Mouse (Mus musculus): ENCODE measurements around the gene Tmem37. TPM values are rescaled to one million over a fixed set of nuclear protein-coding genes. Genes with fewer than 3 reads are reported as not detected.

The Tmem37 gene
- polyA plus RNA-seq, 2 experiments: 6.2 to 9.7 TPM

DNA sequence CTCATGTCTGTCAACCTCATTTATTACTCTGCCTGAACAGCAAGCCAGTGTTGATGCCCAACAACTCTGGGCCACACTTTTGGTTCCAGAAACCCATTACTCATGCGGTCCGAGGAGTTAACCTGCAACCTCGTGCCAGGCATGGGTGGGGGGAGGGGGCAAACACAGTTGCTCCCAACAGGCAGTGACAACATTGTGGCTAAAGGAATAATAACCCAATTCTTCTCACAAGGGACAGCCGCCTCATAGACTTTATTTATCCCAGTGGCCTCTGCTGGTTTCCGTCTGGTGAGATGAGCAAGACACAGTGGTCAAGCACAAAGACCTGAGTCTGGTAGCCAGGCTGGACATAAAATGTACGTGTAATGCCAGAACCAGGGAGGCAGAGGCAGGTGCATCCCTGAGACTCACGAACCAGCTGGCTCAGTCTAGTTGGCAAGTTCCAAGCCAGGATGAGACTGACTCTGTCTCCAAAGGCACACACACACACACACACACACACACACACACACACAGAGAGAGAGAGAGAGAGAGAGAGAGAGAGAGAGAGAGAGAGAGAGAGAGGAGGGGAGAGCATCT, 38.3 kb downstream of the Tmem37 start:
- H3K27ac ChIP-seq (replicated peaks; ENCODE audit: low read depth, low read length): no peak overlapping the region
- TF ChIP-seq POLR2A (IDR thresholded peaks at IDR 0.05; ENCODE audit: borderline replicate concordance, extremely low read depth, insufficient read depth, insufficient read length): no peak
- no peaks in the 10 kb centered on the region for H3K4me1 ChIP-seq (ENCODE audit: control insufficient read depth, insufficient read depth, low read length)
- H3K9ac ChIP-seq (ENCODE audit: low read depth, low read length, severe bottlenecking): no peak overlapping the region
- H3K9me3 ChIP-seq (ENCODE audit: control insufficient read depth, low read length): no peaks in the 10 kb centered on the region
- H3K36me3 ChIP-seq (ENCODE audit: control insufficient read depth, insufficient read depth, low read length): no peaks in the 10 kb centered on the region
- H3K4me2 ChIP-seq (replicated peaks; ENCODE audit: low read depth, low read length, severe bottlenecking): no peak overlapping the region
- no peak overlapping the region for H3K4me3 ChIP-seq (replicated peaks; ENCODE audit: low read length)
- 72% methylated on average over 7 of the region's 7 CpGs for WGBS
- no peaks in the 10 kb centered on the region for H3K27me3 ChIP-seq (ENCODE audit: control insufficient read depth, insufficient read depth, low read length)
- no peak for DNase-seq (ENCODE audit: low spot score)
- ATAC-seq (ENCODE audit: low FRiP score, low read depth): no peak

DNA sequence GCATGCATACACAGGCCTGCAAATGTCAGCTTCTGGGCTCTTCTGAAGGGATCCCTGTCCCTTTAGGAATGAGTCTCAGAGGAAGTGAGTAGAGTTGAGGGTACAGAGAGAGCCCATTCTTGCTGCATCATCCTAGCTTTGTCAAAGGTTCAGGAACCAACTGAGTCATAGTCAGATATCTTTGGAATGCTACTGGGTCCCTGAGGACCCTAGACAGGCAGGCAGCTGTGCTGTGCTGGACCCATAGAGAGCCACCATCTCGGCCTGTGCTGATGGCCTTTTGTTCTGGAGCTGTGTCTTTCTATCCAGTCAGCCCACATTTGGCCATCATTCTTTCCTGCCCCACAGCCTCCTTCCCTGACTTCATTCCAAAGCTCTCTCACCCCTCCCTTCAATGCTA, 39.1 kb downstream of the Tmem37 start:
- 67% methylated on average over 1 of the region's 1 CpGs for WGBS
- DNase-seq (ENCODE audit: low spot score): no peak
- TF ChIP-seq POLR2A (IDR thresholded peaks at IDR 0.05; ENCODE audit: borderline replicate concordance, extremely low read depth, insufficient read depth, insufficient read length): no peak

DNA sequence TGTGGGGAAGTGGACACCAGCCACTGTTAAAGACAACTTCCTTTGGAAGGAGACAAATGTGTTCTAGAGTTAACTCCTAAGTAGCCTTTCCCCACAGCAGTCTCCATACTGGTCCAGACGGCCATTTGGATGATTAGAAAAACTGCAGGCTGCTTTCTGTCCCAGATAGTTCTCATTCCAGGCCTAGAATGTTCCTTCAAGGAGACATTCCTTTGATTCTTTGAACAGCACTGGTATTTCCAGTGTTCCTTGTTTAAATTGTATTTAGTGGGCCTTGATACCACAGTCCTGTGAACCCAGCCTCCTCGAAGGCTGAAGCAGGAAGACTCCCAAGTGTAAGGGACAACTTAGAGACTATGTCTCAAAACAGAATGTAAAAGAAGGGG, 40.4 kb downstream of the Tmem37 start:
- H3K4me3 ChIP-seq (replicated peaks; ENCODE audit: low read length): no peak overlapping the region
- H3K9ac ChIP-seq (ENCODE audit: low read depth, low read length, severe bottlenecking): no peak overlapping the region
- 62% methylated on average over 2 of the region's 2 CpGs for WGBS
- ATAC-seq (ENCODE audit: low FRiP score, low read depth): no peak
- H3K36me3 ChIP-seq (ENCODE audit: control insufficient read depth, insufficient read depth, low read length): no peaks in the 10 kb centered on the region
- DNase-seq (ENCODE audit: low spot score): no peak
- H3K9me3 ChIP-seq (ENCODE audit: control insufficient read depth, low read length): no peaks in the 10 kb centered on the region
- H3K27ac ChIP-seq (replicated peaks; ENCODE audit: low read depth, low read length): no peak overlapping the region
- H3K27me3 ChIP-seq (ENCODE audit: control insufficient read depth, insufficient read depth, low read length): no peaks in the 10 kb centered on the region
- no peak overlapping the region for H3K4me2 ChIP-seq (replicated peaks; ENCODE audit: low read depth, low read length, severe bottlenecking)
- H3K4me1 ChIP-seq (ENCODE audit: control insufficient read depth, insufficient read depth, low read length): no peaks in the 10 kb centered on the region
- TF ChIP-seq POLR2A (IDR thresholded peaks at IDR 0.05; ENCODE audit: borderline replicate concordance, extremely low read depth, insufficient read depth, insufficient read length): no peak

More for the DNA sequence above, 39.1 kb downstream of the Tmem37 start:
- Histone ChIP-seq H3K4me1 (ENCODE audit: control insufficient read depth, insufficient read depth, low read length) (no peaks in the 10 kb centered on the region), H3K27me3 (ENCODE audit: control insufficient read depth, insufficient read depth, low read length) (no peaks in the 10 kb centered on the region), H3K9ac (ENCODE audit: low read depth, low read length, severe bottlenecking) (no peak overlapping the region), H3K27ac (replicated peaks; ENCODE audit: low read depth, low read length) (no peak overlapping the region), H3K36me3 (ENCODE audit: control insufficient read depth, insufficient read depth, low read length) (no peaks in the 10 kb centered on the region), H3K4me3 (replicated peaks; ENCODE audit: low read length) (no peak overlapping the region), H3K4me2 (replicated peaks; ENCODE audit: low read depth, low read length, severe bottlenecking) (no peak overlapping the region), H3K9me3 (ENCODE audit: control insufficient read depth, low read length) (no peaks in the 10 kb centered on the region)
- no peak for ATAC-seq (ENCODE audit: low FRiP score, low read depth)

DNA sequence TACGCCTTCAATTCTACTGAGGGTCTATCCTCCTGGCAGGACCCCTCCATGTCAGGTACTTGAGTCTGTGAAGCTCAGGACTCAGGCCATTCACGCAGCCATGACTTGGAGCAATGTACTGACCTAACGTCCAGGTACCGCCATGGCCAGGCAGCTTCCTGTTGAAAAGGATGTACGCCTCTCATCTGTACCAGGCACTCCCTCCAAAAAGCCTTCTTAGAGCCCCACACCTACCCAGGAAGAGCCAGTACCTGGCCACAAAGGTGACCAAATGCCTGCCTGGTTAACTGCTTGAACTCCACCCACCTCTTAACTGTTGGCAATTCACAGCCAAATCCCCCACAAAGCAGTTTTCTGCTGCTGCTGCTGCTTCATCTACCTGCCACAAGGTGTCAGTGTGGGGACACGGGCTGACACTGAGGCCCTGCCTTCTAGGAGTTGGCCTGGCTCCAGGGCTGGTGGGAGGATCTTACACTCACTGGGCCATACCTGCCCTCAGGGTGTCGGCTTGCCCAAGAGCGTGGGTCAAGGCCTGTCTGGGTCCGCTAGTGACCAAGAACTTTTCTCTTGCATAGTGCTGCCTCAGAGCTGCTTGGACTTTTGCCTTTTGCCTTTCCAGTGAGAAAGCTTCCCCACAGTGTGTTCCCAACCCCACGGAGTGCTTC, 40.9 kb downstream of the Tmem37 start:
- H3K27me3 ChIP-seq (ENCODE audit: control insufficient read depth, insufficient read depth, low read length): no peaks in the 10 kb centered on the region
- H3K9me3 ChIP-seq (ENCODE audit: control insufficient read depth, low read length): no peaks in the 10 kb centered on the region
- no peak overlapping the region for H3K9ac ChIP-seq (ENCODE audit: low read depth, low read length, severe bottlenecking)
- ATAC-seq (ENCODE audit: low FRiP score, low read depth) (peak; percentile 77; the same call in 1 of the 2 replicates), DNase-seq (ENCODE audit: low spot score) (peak; percentile 82)
- H3K36me3 ChIP-seq (ENCODE audit: control insufficient read depth, insufficient read depth, low read length): no peaks in the 10 kb centered on the region
- H3K27ac ChIP-seq (replicated peaks; ENCODE audit: low read depth, low read length): no peak overlapping the region
- no peak overlapping the region for H3K4me2 ChIP-seq (replicated peaks; ENCODE audit: low read depth, low read length, severe bottlenecking)
- 44% methylated on average over 10 of the region's 10 CpGs for WGBS
- no peaks in the 10 kb centered on the region for H3K4me1 ChIP-seq (ENCODE audit: control insufficient read depth, insufficient read depth, low read length)
- no peak overlapping the region for H3K4me3 ChIP-seq (replicated peaks; ENCODE audit: low read length)
- TF ChIP-seq POLR2A (IDR thresholded peaks at IDR 0.05; ENCODE audit: borderline replicate concordance, extremely low read depth, insufficient read depth, insufficient read length): no peak

DNA sequence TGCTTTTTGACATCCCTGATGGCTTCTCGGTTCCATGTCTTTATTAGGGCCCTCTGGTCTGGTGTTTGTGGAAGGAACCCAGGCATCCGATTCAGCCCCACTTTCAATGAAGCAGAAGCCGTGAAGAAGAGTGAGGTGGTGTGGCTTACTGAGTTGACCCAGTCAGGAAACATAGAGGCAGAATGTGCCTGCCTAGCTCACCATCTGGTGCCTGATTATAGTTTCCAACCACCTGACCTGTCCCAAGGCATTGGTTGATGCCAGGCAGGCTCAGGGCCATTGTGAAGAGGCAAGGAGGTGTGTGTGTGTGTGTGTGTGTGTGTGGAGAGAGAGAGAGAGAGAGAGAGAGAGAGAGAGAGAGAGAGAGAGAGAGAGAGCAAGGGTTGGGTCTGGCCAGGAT, 43.4 kb downstream of the Tmem37 start:
- TF ChIP-seq POLR2A (IDR thresholded peaks at IDR 0.05; ENCODE audit: borderline replicate concordance, extremely low read depth, insufficient read depth, insufficient read length): no peak
- WGBS: 80% methylated on average over 3 of the region's 3 CpGs
- Histone ChIP-seq H3K27ac (replicated peaks; ENCODE audit: low read depth, low read length) (no peak overlapping the region), H3K27me3 (ENCODE audit: control insufficient read depth, insufficient read depth, low read length) (no peaks in the 10 kb centered on the region), H3K4me3 (replicated peaks; ENCODE audit: low read length) (no peak overlapping the region), H3K36me3 (ENCODE audit: control insufficient read depth, insufficient read depth, low read length) (no peaks in the 10 kb centered on the region), H3K4me2 (replicated peaks; ENCODE audit: low read depth, low read length, severe bottlenecking) (no peak overlapping the region), H3K4me1 (ENCODE audit: control insufficient read depth, insufficient read depth, low read length) (no peaks in the 10 kb centered on the region), H3K9me3 (ENCODE audit: control insufficient read depth, low read length) (no peaks in the 10 kb centered on the region), H3K9ac (ENCODE audit: low read depth, low read length, severe bottlenecking) (no peak overlapping the region)
- DNase-seq (ENCODE audit: low spot score) (no peak), ATAC-seq (ENCODE audit: low FRiP score, low read depth) (no peak)

Data from limb, embryonic 14.5 days (tissue).